Mouse (Mus musculus) heart, postnatal 36 days (tissue): Measurements from ENCODE around the gene Tmeff2. TPM values are rescaled to one million over a fixed set of nuclear protein-coding genes. Genes with fewer than 3 reads are reported as not detected.

Experiments
- DNase-seq, 2 experiments: peaks; one replicate each; pipeline ENCODE4 v3.0.0; 2021 to 2022
- intact Hi-C: fragments of 180-260 bp; cut with DNase I; formaldehyde crosslinking; loops from one replicate; pipeline ENCODE4 v1.15.1; 2025
- total RNA-seq, 2 experiments: library from RNA; stranded (reverse); gene quantifications; 2 replicates each; pipeline ENCODE4 v1.2.3; 2021

Gene Tmeff2
- total RNA-seq, 2 experiments from 2014 or later: 0.27 to 0.36 TPM

GRCm38 (mm10) chr1:51101034-51101590 lies 200.7 kb downstream of the Tmeff2 start:
- no peak for DNase-seq
- intact Hi-C loops: no loop called here

- DNase-seq: no peak
- intact Hi-C loops: loop anchor here (5.0 kb wide), 3 partner anchors 142 to 183 kb away; partner anchors contain the start of gene Cavin2
Measured at GRCm38 (mm10) chr1:51104698-51105097, 204.3 kb downstream of the Tmeff2 start.

GRCm38 (mm10) chr1:51106401-51106920 lies 206.0 kb downstream of the Tmeff2 start:
- intact Hi-C loops: loop anchor here (2.0 to 5.0 kb wide), 4 partner anchors 30 to 181 kb away; partner anchors contain the start of gene Cavin2
- DNase-seq: no peak

- intact Hi-C loops: loop anchor here (2.0 to 5.0 kb wide), 4 partner anchors 30 to 180 kb away; partner anchors contain the start of gene Cavin2
- no peak for DNase-seq
Measured at GRCm38 (mm10) chr1:51107299-51107698, 206.9 kb downstream of the Tmeff2 start.

GRCm38 (mm10) chr1:51114721-51115120 lies 214.3 kb downstream of the Tmeff2 start:
- no peak for DNase-seq
- intact Hi-C loops: no loop called here

- intact Hi-C loops: no loop called here
- no peak for DNase-seq
Measured at GRCm38 (mm10) chr1:51115761-51116160, 215.3 kb downstream of the Tmeff2 start.

GRCm38 (mm10) chr1:51117830-51118229 lies 217.4 kb downstream of the Tmeff2 start:
- intact Hi-C loops: no loop called here
- DNase-seq: no peak

- intact Hi-C loops: no loop called here
- DNase-seq: no peak
Measured at GRCm38 (mm10) chr1:51125671-51126424, 225.4 kb downstream of the Tmeff2 start.

GRCm38 (mm10) chr1:51126425-51126765 lies 225.9 kb downstream of the Tmeff2 start:
- DNase-seq: no peak
- intact Hi-C loops: no loop called here

GRCm38 (mm10) chr1:51136792-51137191 lies 236.3 kb downstream of the Tmeff2 start:
- intact Hi-C loops: loop anchor here (1.0 to 5.0 kb wide), 5 partner anchors 30 to 153 kb away; partner anchors contain the start of gene Cavin2
- DNase-seq: no peak

- intact Hi-C loops: loop anchor here (5.0 kb wide), 2 partner anchors 42 to 108 kb away; no protein-coding TSS in a partner anchor
- no peak for DNase-seq
Measured at GRCm38 (mm10) chr1:51139605-51140004, 239.2 kb downstream of the Tmeff2 start.

GRCm38 (mm10) chr1:51141381-51141780 lies 240.9 kb downstream of the Tmeff2 start:
- intact Hi-C loops: no loop called here
- no peak for DNase-seq

GRCm38 (mm10) chr1:51142729-51143128 lies 242.3 kb downstream of the Tmeff2 start:
- no peak for DNase-seq

GRCm38 (mm10) chr1:51145693-51146092 lies 245.2 kb downstream of the Tmeff2 start:
- DNase-seq: no peak
- intact Hi-C loops: loop anchor here (5.0 kb wide), 1 partner anchor 183 kb away; no protein-coding TSS in a partner anchor

More at GRCm38 (mm10) chr1:51142729-51143128, 242.3 kb downstream of the Tmeff2 start:
- intact Hi-C loops: no loop called here

- intact Hi-C loops: loop anchor here (2.0 to 5.0 kb wide), 2 partner anchors 184 to 186 kb away; no protein-coding TSS in a partner anchor
- DNase-seq: peak; percentile 29 to 30
Measured at GRCm38 (mm10) chr1:51148481-51149137, 248.2 kb downstream of the Tmeff2 start.

- DNase-seq: no peak
- intact Hi-C loops: loop anchor here (2.0 to 5.0 kb wide), 2 partner anchors 183 to 187 kb away; no protein-coding TSS in a partner anchor
Measured at GRCm38 (mm10) chr1:51149488-51149887, 249.0 kb downstream of the Tmeff2 start.

GRCm38 (mm10) chr1:51149890-51150289 lies 249.4 kb downstream of the Tmeff2 start:
- DNase-seq: no peak
- intact Hi-C loops: loop anchor here (2.0 to 5.0 kb wide), 2 partner anchors 183 to 188 kb away; no protein-coding TSS in a partner anchor

- intact Hi-C loops: no loop called here
- no peak for DNase-seq
Measured at GRCm38 (mm10) chr1:51152017-51152416, 251.6 kb downstream of the Tmeff2 start.

- intact Hi-C loops: no loop called here
- no peak for DNase-seq
Measured at GRCm38 (mm10) chr1:51152856-51153255, 252.4 kb downstream of the Tmeff2 start.

GRCm38 (mm10) chr1:51184276-51184675 lies 283.8 kb downstream of the Tmeff2 start:
- intact Hi-C loops: no loop called here
- DNase-seq: no peak

GRCm38 (mm10) chr1:51189008-51189407 lies 288.6 kb downstream of the Tmeff2 start:
- no peak for DNase-seq

More at GRCm38 (mm10) chr1:51189008-51189407, 288.6 kb downstream of the Tmeff2 start:
- intact Hi-C loops: no loop called here
